Mouse (Mus musculus) liver, adult (tissue): Measurements from ENCODE around the gene Plxdc1.

Experiments
- GATA4 ChIP-seq: IDR thresholded peaks from 2 replicates; pipeline ENCODE4 v1.6.1; 2014; ENCODE audit warnings: mild to moderate bottlenecking, low read length; ENCODE audit not compliant: insufficient replicate concordance

Plxdc1 gene

DNA sequence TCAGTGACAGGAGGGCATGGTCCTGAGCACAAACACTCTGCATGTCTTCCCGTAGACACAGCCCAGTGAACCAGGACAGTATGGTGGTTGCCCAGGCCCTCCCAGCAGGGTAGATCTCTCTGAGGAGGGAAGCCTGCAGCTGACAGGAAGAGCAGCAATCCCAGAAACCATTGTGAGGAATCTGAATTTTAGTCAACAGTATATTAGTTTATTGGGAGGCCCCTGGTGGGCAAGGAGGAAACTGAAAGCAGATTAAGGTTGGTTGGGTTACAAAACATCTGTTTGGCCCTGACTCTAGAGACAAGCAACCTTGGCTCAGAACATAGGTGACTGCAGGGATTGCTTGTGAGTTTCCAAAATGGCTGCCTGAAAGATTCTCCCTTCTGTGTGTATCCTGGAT, 2.3 kb downstream of the Plxdc1 start:
- no peak for TF ChIP-seq GATA4

DNA sequence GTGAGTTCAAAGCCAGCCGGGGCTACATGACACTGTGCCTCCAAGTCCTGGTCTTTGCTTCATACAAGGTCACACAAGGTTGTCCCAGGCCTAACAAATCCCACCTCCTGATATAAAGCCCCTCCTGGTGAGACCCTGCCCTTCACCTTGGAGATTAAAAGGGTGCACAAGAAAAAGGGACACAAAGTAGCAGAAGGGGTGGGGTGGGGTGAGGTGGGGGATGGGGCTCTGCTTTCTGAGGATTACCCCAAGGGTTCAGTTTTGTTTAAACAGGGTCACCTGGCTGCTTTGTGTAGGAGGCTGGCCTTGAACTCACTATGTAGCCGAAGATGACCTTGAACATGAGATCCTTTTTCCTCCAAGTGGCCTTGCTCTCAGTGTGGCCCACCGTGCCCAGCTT, 2.7 kb downstream of the Plxdc1 start:
- no peak for TF ChIP-seq GATA4

DNA sequence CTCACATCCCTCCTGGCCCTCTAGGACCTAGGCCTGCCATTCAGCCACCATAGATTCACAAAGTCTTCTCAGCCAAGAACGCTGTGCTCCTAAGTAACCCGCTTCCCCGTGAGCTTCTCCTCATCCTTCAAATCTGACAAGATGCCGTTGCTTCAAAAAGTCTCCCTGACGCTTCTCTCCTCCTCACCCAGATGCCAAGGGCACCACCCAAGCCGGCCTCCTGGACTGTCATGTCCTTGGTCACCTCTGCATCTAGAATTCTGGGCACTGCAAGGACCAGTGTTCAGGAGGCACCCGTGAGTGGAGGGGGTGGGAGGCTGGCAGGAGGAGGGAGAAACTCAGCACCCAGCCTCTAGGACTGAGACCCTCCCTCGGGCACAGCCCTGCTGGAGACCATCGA, 3.5 kb downstream of the Plxdc1 start:
- no peak for TF ChIP-seq GATA4

DNA sequence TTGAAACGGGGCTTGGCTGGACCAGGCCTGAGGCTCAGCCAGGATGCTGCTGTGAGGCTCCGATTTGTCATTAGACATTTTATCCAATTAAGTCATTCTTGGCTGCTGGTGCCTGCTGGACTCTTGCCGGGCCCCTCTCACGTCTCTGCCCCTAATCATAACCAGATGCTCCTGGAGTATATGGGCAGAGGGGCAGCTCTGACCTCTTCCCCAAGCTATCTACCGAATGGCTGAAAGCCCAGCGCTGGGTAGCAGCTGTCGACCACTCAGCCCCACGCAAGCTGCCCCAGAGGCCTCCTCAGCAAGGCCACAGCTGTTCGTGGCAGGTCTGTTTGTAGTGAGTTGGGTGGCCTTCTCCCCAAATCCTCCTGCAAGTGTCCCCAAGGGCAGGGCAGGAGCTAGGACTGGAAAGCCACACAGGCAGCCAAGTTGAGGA, 5.7 kb downstream of the Plxdc1 start:
- no peak for TF ChIP-seq GATA4

DNA sequence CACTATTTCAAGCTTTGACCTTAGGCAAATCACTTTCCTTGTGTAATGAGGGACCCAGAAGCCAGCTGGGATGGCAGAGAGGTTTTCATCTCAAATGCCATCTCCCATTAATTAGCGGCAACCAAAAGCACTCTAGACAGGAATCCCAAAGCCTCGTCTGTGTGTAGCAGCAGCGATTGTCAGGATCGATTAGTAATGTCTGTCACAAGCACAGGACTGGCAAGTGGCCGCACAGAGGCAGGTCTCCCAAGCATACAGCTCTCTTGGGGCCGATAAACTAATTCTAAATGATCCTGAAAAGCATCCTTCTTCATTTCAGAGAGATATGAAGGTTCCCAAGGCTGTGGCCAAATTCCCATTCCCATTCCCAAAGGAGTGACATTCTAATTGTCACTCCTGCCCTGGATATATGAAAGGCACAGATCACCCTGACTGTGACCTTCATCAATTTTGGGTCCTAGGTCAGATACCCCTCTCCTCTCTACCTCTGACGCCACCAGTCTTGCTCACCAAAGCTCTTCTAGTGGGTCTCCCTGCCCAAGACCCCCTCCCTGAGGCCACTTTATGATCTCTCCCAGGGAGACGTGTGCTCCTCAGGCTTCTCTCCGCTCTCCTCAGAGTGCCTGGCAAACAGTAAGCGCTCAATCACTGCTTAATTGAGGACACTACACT, 6.3 kb downstream of the Plxdc1 start:
- no peak for TF ChIP-seq GATA4

DNA sequence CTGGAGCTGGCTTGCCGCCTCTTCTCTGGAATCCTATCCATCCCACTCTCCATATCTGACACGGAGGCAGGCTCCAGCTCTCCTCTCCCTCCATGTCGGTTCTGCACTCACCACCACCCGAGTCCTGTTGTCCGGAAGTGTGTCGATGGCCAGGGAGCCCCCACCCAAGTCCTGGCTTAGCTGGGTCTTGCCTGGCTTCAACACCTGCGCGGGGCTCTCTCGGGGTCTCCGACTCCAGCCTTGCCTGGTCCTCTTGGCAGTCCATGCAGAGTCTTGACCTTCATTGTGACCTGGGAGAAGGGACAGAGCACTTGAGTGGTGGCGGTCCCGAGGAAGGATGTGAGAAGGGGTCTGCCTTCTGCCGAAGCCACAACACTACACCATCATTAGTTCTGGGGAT, 7.9 kb downstream of the Plxdc1 start:
- no peak for TF ChIP-seq GATA4

DNA sequence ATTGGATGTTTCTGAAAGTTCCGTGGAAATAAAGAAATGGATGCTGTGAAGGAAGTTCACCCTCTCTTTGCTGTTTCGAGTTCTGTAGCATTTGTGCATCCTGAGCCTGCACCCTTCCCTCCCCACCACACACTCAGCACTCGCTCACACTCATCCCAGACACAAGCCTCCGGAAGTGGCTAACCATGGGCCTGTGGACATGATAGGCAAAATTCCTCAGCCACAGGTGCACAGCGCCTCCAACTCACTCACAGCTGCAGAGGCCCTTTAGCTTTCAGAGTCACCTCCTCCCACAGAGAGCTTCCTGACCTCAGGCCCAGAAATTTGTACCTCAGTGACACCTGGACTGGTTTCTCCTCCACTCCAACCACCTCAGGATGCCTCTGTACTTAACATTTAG, 8.4 kb downstream of the Plxdc1 start:
- no peak for TF ChIP-seq GATA4

DNA sequence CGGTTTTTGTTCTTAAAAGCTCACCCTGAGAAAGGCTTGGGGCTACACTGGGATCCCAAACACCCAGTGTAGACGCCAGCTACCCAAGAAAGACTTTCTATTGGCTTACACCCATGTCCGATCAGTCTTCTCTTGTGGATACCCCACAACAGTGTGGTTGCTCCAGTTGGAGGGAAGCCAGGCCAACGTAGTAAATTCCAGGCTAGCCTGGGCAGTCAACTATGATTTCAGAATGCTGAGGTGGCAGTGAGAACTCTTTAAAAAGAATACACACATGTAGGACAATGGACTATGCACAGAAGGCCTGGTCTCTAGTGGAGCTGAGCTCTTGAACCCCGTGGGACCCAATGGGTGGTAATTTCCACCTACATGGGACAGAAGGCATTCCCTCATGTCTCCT, 11.5 kb downstream of the Plxdc1 start:
- TF ChIP-seq GATA4, result no peak

DNA sequence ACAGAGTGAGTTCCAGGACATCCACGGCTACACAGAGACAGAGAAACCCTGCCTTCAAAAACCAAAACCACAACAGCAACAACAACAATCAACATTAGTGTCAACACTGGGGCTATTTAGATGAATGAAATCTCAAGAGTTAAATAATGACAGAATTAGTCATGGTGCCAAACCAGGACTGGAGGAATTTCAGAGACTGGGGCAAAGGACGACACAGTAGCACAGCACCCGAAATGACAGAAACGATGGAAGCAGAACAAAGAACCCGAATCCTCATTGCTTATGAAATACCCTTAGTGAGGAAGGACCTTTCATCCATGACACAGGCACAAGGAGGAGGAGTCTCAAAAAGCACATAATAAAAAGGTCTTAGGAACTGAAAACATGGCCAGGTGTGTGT, 12.1 kb downstream of the Plxdc1 start:
- TF ChIP-seq GATA4, result no peak

DNA sequence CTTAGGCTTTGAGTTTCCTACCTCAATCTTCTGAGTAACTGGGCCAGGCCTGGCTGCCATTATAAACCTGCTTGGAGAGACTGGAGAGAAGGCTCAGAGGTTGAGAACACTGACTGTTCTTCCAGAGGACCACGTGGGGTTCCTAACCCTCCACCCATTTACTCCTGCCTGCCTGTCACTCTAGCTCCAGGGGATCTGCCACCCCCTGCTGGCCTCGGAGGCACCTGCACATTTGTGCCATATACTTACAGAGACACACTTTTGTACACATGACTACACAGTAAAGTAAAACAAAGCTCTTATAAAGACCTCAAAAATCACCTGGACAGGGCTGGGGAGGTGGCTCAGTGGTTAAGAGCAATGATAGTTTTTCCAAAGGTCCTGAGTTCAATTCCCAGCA, 13.8 kb downstream of the Plxdc1 start:
- TF ChIP-seq GATA4, result no peak

DNA sequence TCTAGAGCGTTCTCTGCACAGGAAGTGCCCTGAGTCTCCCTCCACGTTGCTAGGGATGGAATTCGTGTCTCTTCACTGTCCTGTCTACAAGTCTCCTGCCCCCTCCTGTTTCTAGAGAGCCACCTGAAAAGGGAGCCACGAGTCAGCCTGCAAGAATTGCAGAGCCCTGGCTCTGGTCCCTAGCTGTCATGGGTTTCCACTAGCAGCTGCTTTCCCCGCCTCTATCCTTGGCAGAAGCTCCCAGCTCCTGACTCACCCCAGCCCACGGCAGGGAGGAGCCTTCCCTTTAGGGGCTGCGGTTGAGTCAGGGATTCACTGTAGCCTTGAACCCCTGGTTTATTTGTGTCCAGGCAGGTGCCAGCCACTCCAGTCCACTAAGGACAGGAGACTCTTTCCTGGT, 15.0 kb downstream of the Plxdc1 start:
- no peak for TF ChIP-seq GATA4

DNA sequence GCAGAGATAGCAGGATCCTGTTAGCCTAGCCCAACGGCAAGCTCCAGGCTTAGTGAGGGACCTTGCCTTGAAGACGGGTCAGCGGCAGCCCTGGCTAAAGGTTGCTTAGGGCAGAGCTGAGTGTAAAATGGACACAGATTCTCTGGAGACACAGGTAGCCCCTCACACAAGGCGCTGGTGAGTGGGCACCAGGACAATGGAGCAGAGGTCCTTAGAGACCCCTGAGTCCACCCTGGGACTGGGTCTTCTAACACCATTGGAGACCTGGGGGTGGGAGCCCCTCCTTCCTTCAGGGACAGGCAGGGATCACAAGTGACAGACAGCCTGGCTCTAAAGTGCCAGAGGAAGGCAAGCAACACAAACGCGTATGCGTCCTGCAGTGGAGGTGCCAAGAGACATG, 15.5 kb downstream of the Plxdc1 start:
- no peak for TF ChIP-seq GATA4

DNA sequence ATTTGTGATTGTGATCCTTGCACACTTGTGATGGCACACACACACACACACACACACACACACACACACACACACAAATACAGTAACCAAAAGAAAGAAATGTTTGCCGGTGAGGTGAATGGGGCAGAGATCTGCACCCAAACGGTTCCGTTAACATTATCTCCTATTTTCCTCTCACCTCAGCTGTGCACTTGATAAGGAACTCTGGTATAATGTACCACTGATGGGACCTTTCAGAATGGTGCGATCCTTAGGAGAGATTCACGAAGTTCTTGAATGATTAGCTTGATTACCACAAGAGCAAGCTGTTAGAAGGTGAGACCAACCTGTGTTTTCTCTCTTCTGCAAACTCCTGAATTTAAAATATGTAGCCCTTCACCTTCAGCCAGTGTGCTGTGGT, 17.9 kb downstream of the Plxdc1 start:
- TF ChIP-seq GATA4, result no peak

DNA sequence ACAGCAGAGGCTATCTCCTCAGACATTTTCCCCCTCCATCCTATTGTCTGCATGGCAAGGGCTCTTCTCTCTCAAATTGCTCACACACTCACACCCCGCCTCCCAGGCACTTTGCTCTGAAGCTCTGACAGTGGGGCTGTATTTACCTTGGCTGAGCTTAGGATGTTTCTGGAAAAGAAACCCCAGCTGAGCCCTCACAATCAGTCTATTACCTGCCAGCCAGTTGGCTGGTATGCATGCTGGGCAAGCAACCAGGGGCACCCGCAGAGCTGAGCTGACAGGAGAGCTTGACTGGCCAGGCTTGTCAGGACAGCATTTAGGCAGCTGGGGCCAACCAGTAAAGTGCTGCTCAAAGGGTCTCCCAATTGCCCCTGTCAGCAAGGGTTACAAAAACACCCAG, 19.1 kb downstream of the Plxdc1 start:
- TF ChIP-seq GATA4, result no peak

DNA sequence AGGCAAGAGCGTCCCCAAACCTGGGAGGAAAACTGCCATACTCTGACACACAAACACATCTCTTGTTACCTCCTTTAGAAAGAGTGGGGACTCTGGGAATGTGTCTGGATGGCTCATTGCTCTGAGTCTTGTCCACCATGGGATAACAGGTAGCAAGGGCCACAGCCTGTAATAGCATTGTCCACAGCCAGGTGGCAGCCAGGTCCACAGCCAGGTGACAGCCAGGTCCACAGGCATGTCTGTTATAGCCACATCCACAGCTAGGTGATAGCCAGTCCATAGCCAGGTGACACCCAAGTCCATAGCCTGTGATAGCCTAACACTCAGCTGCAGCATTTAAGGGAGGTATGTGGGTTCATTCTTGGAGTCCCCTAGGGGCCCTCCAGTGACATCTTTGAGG, 25.3 kb downstream of the Plxdc1 start:
- TF ChIP-seq GATA4, result no peak

DNA sequence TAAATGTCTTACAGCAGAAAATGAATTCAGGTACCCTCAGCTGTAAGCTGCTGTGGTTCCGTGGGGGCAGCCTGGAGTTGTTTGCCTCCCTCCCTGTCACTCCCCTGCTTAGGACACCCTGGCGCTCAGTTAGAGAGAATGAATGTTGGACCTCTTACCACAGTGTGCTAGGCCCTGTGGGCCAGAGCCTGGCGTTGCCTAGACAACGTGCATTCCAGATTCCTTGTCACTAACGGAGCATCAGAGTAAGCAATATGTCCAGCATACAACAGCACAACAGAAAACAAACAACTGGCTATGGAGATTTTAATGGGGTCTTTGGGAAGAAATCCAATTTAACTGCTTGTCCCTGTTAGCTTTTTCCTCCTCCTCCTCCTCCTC, 27.0 kb downstream of the Plxdc1 start:
- TF ChIP-seq GATA4, result no peak

DNA sequence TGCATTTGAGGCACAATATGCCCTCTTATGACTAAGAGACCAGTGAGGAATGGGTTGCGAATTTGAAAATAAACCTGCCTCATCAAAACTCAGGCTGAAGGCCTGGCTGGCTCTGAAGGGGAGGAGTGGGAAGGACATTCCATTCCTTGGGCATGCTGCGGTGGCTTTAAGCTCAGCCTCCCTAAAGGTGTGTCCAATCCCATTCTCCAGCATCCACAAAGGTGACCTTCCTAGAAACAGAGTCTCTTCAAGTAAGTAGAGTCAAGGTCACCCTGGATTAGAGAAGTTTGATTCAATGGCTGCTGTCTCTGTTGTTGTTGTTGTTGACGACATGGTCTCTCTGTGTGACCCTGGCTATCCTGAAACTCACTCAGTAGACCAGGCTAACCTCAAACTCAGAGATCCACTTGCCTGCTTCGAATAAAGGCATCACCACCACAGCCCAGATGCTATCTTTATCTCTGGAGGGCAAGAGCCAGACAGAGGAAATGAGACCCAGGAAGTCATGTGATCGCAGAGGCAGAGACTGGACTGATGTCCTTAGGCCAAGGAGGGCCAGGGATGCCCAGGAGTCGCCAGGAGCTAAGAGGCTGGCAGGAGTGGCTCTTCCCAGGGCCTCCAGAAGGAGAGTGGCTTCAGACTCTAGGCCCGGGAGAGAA, 27.5 kb downstream of the Plxdc1 start:
- TF ChIP-seq GATA4, result no peak

DNA sequence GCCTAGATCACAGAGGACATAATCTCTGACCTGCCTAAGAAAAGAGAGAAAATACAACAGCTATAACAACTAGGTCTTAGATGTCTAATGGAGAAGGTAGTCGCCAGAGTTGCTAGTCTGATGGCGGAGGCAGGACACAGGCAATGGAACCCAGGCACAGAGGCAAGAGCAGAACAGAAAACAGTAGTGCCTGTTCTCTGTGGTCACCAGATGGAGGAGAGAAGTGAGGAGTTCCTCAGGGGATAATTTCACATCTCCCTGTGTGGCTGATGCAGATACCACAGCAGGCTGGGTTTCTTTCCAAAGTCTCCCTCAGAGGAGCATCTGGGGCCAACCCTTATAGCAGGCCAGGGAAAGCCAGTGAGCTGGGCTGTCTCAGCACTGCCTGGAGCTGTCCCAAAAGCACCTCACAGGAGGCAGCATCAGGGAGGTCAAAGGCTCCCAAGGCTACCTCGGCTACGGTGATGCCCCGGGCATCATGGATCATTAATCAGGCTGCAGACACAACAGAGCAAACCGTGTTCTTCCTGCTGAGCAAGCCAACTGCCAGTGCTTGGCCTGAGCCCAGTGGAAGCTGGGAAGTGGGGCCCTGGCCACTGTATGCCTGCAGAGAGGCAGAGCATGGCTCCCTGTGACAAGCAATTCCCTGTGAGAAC, 29.2 kb downstream of the Plxdc1 start:
- no peak for TF ChIP-seq GATA4
